7 mouse cellular contexts compared by ENCODE assay signal in the genomic region with DNA sequence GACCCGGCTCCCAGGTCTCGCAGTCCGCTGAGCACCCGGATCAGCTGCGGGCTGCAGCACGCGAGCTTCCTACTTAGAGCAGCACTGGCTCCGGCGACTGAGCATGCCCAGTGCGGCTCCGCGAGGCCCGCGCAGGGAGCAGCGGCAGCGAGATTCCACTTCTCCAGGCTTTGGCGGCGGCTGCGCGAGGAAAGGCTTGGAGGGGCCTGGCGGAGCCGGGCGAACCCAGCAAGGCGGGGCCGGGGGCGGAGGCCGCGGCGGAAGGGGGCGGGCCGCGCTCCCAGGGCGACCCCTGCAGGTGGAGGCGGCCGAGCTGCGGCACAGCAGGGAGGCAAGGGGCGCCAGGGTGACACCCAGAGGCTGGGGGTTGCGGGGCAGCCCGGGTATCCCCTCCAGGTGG. TPM values are rescaled to one million over a fixed set of nuclear protein-coding genes. Genes with fewer than 3 reads are reported as not detected.
A peak's percentile ranks its signal among the peaks of the same experiment; 100 is the strongest.
DNase-seq lines count a peak whose midpoint lies in the region; ATAC-seq lines count a peak whose summit lies in the region.

Gene Apbb2, minus strand, starts transcription at position 188 of the 400 bp plus-strand sequence.

- peaks cover 48% of the 10 kb centered on the region for H3K4me1 ChIP-seq in embryonic facial prominence, embryonic 13.5 days
- peaks cover 55% of the 10 kb centered on the region for H3K4me1 ChIP-seq in limb, embryonic 13.5 days
- peaks cover 45% of the 10 kb centered on the region for H3K4me1 ChIP-seq in midbrain, embryonic 15.5 days

- H3K27me3 ChIP-seq in embryonic facial prominence, embryonic 13.5 days, result no peaks in the 10 kb centered on the region
- no peaks in the 10 kb centered on the region for H3K27me3 ChIP-seq in limb, embryonic 13.5 days
- H3K27me3 ChIP-seq in midbrain, embryonic 15.5 days (replicated peaks), result no peaks in the 10 kb centered on the region

- H3K4me3 ChIP-seq in embryonic facial prominence, embryonic 13.5 days, result peak within 1 kb of the TSS; percentile 82
- peak within 1 kb of the TSS; percentile 73 for H3K4me3 ChIP-seq in limb, embryonic 13.5 days
- H3K4me3 ChIP-seq in midbrain, embryonic 15.5 days, result peak within 1 kb of the TSS; percentile 97

- under 1% methylated on average over 39 of the region's 39 CpGs for WGBS in embryonic facial prominence, embryonic 13.5 days
- WGBS in limb, embryonic 13.5 days, result under 1% methylated on average over 38 of the region's 39 CpGs
- under 1% methylated on average over 39 of the region's 39 CpGs for WGBS in midbrain, embryonic 15.5 days

- peak; percentile 98 for DNase-seq in adrenal gland, postnatal 36 days
- peak; percentile 95 to 96 for DNase-seq in heart, adult 9 months (ENCODE audit: low spot score in 2 of 2)
- DNase-seq in kidney, adult 9 months, result peak; percentile 96
- peak; percentile 51 to 75 for DNase-seq in spleen, postnatal 10 days (ENCODE audit: low spot score in 2 of 2)

- H3K9me3 ChIP-seq in embryonic facial prominence, embryonic 13.5 days, result no peaks in the 10 kb centered on the region
- H3K9me3 ChIP-seq in limb, embryonic 13.5 days, result no peaks in the 10 kb centered on the region
- H3K9me3 ChIP-seq in midbrain, embryonic 15.5 days, result no peaks in the 10 kb centered on the region

- peak within 1 kb of the TSS; percentile 96 for H3K27ac ChIP-seq in embryonic facial prominence, embryonic 13.5 days
- H3K27ac ChIP-seq in limb, embryonic 13.5 days, result peak within 1 kb of the TSS; percentile 98
- peak within 1 kb of the TSS; percentile 95 for H3K27ac ChIP-seq in midbrain, embryonic 15.5 days

- peak within 1 kb of the TSS; percentile 80 for H3K4me2 ChIP-seq in embryonic facial prominence, embryonic 13.5 days
- peak within 1 kb of the TSS; percentile 85 for H3K4me2 ChIP-seq in limb, embryonic 13.5 days (replicated peaks)
- peak within 1 kb of the TSS; percentile 77 for H3K4me2 ChIP-seq in midbrain, embryonic 15.5 days

- no peaks in the 10 kb centered on the region for H3K36me3 ChIP-seq in embryonic facial prominence, embryonic 13.5 days
- no peaks in the 10 kb centered on the region for H3K36me3 ChIP-seq in limb, embryonic 13.5 days
- H3K36me3 ChIP-seq in midbrain, embryonic 15.5 days (replicated peaks), result no peaks in the 10 kb centered on the region

- ATAC-seq in embryonic facial prominence, embryonic 13.5 days (ENCODE audit: insufficient number of reproducible peaks, insufficient read depth, low FRiP score, low TSS enrichment, low read depth), result peak; percentile 92
- ATAC-seq in limb, embryonic 13.5 days (ENCODE audit: low FRiP score, low read depth), result peak; percentile 96
- peak; percentile 95 for ATAC-seq in midbrain, embryonic 15.5 days (replicated peaks)

- H3K9ac ChIP-seq in embryonic facial prominence, embryonic 13.5 days, result peak within 1 kb of the TSS; percentile 92
- H3K9ac ChIP-seq in limb, embryonic 13.5 days, result peak within 1 kb of the TSS; percentile 96
- peak within 1 kb of the TSS; percentile 92 for H3K9ac ChIP-seq in midbrain, embryonic 15.5 days

RNA-seq across cellular contexts. Expression of gene Apbb2, which starts in this region (rescaled TPM):
- 10 to 100 TPM; 69.0 to 71.7 TPM for total RNA-seq in adrenal gland, postnatal 36 days (2021)
- 74.1 and 77.4 TPM in 2 replicates for polyA plus RNA-seq in embryonic facial prominence, embryonic 13.5 days (2015; fragmentation: Nextera tagmentation; extraction: Ambion mirVana)
- polyA plus RNA-seq in limb, embryonic 13.5 days (2015; fragmentation: Nextera tagmentation; extraction: Ambion mirVana), result 60.2 and 63.9 TPM in 2 replicates
- 110 and 115 TPM in 2 replicates for polyA plus RNA-seq in midbrain, embryonic 15.5 days (2015; fragmentation: Nextera tagmentation; extraction: Ambion mirVana)

Comparison
In these comparisons a context has a peak if more than half of its experiments do, and no peak if none do; other contexts are left out.
1. Peak in every context shown above with its lines: DNase-seq, ATAC-seq, H3K4me3 ChIP-seq and H3K27ac ChIP-seq.